Mouse (Mus musculus) naive thymus-derived CD4-positive, alpha-beta T cell, adult 2 months (primary cell): ENCODE data around the gene Sh2d6.
A peak's percentile ranks its signal among the peaks of the same experiment; 100 is the strongest.
"Not testable (repeated sequence)": the region's sequence is repeated elsewhere in the genome, so short reads cannot be mapped to it uniquely, and the experiment has no call there.

ENCODE experiments used
- DNase-seq: peaks from one replicate; pipeline ENCODE4 v3.0.0-alpha.2; 2011; ENCODE audit warnings: low read depth

Gene Sh2d6

GRCm38 (mm10) chr6:72535165-72535564 is 13.7 kb upstream of the Sh2d6 start:
- peak; percentile 93 for DNase-seq

- peak; percentile 85 for DNase-seq
Measured at GRCm38 (mm10) chr6:72534035-72534809, 12.7 kb upstream of the Sh2d6 start.

GRCm38 (mm10) chr6:72533555-72533954 is 12.0 kb upstream of the Sh2d6 start:
- not testable (repeated sequence) for DNase-seq

- no peak for DNase-seq
Measured at GRCm38 (mm10) chr6:72532580-72532979, 11.1 kb upstream of the Sh2d6 start.

GRCm38 (mm10) chr6:72528410-72529151 is 7.1 kb upstream of the Sh2d6 start:
- DNase-seq = no peak

GRCm38 (mm10) chr6:72527070-72527469 is 5.6 kb upstream of the Sh2d6 start:
- no peak for DNase-seq

GRCm38 (mm10) chr6:72524160-72524559 is 2.7 kb upstream of the Sh2d6 start:
- no peak for DNase-seq

GRCm38 (mm10) chr6:72523222-72523621 is 1.7 kb upstream of the Sh2d6 start:
- no peak for DNase-seq

- no peak for DNase-seq
Measured at GRCm38 (mm10) chr6:72522288-72522687, 781 bp upstream of the Sh2d6 start.

GRCm38 (mm10) chr6:72520904-72521303 is 603 bp downstream of the Sh2d6 start:
- DNase-seq = no peak

GRCm38 (mm10) chr6:72519892-72520663 is 1.4 kb downstream of the Sh2d6 start:
- no peak for DNase-seq

- DNase-seq = no peak
Measured at GRCm38 (mm10) chr6:72519303-72519702, 2.2 kb downstream of the Sh2d6 start.

GRCm38 (mm10) chr6:72518842-72519241 is 2.7 kb downstream of the Sh2d6 start:
- DNase-seq = no peak

GRCm38 (mm10) chr6:72515644-72516043 is 5.9 kb downstream of the Sh2d6 start:
- DNase-seq = no peak

- no peak for DNase-seq
Measured at GRCm38 (mm10) chr6:72513071-72513440, 8.5 kb downstream of the Sh2d6 start.

- peak; percentile 81 for DNase-seq
Measured at GRCm38 (mm10) chr6:72512386-72513070, 9.0 kb downstream of the Sh2d6 start.

- peak; percentile 22 for DNase-seq
Measured at GRCm38 (mm10) chr6:72510686-72511421, 10.7 kb downstream of the Sh2d6 start.

- no peak for DNase-seq
Measured at GRCm38 (mm10) chr6:72509872-72510435, 11.6 kb downstream of the Sh2d6 start.

- DNase-seq = no peak
Measured at GRCm38 (mm10) chr6:72508596-72508995, 12.9 kb downstream of the Sh2d6 start.

- no peak for DNase-seq
Measured at GRCm38 (mm10) chr6:72506104-72506503, 15.4 kb downstream of the Sh2d6 start.

- no peak for DNase-seq
Measured at GRCm38 (mm10) chr6:72503939-72504338, 17.6 kb downstream of the Sh2d6 start.
